ENCODE assay signal across 8 mouse cellular contexts in the genomic region with DNA sequence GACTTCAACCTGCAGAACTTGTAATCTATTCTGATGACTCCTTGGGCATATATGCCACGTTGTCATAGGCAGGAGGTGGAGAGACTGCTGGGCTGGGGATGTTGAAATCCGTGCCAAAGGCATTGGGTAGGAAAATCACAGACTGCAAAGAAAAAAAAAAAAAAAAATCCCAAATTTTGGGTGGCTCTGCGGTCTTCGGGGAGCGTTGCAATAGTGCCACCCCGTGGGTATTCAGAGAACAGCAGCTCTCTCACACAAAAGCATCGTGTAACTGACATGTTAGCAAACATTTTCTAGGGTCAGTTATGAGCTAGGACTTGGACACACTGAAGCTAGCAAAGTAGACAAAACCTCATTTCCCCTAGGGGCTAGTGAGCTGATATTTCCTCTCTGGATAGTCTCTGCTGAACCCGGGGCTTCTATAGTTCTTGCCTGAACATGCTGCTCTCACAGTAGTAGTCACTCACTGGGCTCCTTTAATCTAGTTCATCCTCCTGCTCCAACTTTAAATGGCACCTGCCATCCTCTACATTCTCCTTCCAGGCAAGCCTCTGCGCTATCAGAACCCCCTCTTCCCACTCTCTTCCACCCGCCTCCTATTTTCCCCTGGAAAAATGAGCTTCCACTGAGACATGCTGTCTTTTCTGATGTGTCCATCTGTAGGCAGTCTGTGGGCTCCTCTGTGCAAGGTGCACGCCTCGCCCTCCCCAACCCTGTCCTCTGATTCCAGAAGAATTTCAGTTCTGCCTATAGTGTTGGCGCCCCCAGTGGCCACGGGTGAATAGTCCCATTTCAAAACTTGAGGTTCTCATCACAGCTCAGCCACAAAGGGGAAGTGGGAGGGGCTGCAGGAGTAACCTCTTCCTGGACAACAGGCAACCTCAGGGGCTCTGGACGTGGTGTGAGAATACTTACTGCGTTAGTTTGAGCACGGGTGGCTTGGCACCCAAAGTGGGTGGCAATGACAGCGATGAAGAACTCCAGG. TPM values are rescaled to one million over a fixed set of nuclear protein-coding genes. Genes with fewer than 3 reads are reported as not detected.
DNase-seq lines count a peak whose midpoint lies in the region; ATAC-seq lines count a peak whose summit lies in the region.

No protein-coding gene starts in this region.

- 13% methylated on average over 18 of the region's 18 CpGs for WGBS in hindbrain, embryonic 14.5 days

- no peak overlapping the region for H3K4me3 ChIP-seq in hindbrain, embryonic 14.5 days (replicated peaks; ENCODE audit: low read length)

- ATAC-seq in hindbrain, embryonic 14.5 days (ENCODE audit: low FRiP score), result peak; percentile 22; the same call in 1 of the 2 replicates

- peak; percentile 87 for DNase-seq in NIH3T3 (ENCODE audit: low read depth)
- DNase-seq in cerebellum, postnatal 14 days, result peak; percentile 83 to 92
- DNase-seq in frontal cortex, postnatal 36 days (ENCODE audit: low spot score in 2 of 2), result peak; percentile 63 to 70
- DNase-seq in hindbrain, embryonic 14.5 days (ENCODE audit: low spot score), result peak; percentile 69
- peak; percentile 52 to 79 for DNase-seq in layer of hippocampus, postnatal 25 days (ENCODE audit: extremely low spot score in 1 of 2, low spot score in 1 of 2)
- DNase-seq in lung, postnatal 14 days, result peak; percentile 82
- peak; percentile 63 for DNase-seq in ovary, postnatal 14 days (ENCODE audit: low spot score)
- peak; percentile 87 to 93 for DNase-seq in thymus, postnatal 10 days (ENCODE audit: low spot score in 2 of 2)

- no peaks in the 10 kb centered on the region for H3K4me1 ChIP-seq in hindbrain, embryonic 14.5 days (replicated peaks; ENCODE audit: control insufficient read depth, insufficient read depth, low read length)

- H3K36me3 ChIP-seq in hindbrain, embryonic 14.5 days (replicated peaks; ENCODE audit: control insufficient read depth, insufficient read depth), result no peaks in the 10 kb centered on the region

- H3K9ac ChIP-seq in hindbrain, embryonic 14.5 days, result no peak overlapping the region

- peak overlapping the region; percentile 27; the same call in 1 of the 2 replicates for H3K4me2 ChIP-seq in hindbrain, embryonic 14.5 days (replicated peaks)

- no peaks in the 10 kb centered on the region for H3K9me3 ChIP-seq in hindbrain, embryonic 14.5 days (ENCODE audit: control insufficient read depth, low read length)

- no peaks in the 10 kb centered on the region for H3K27me3 ChIP-seq in hindbrain, embryonic 14.5 days (ENCODE audit: control insufficient read depth, insufficient read depth, low read length)

- H3K27ac ChIP-seq in hindbrain, embryonic 14.5 days, result no peak overlapping the region

RNA-seq across cellular contexts. Expression of a gene that starts 5.0 kb away (rescaled TPM):
- polyA plus RNA-seq in hindbrain, embryonic 14.5 days (2014; fragmentation: Nextera tagmentation; extraction: Ambion mirVana), result not detected in 2 replicates
- total RNA-seq in layer of hippocampus, postnatal 25 days (2021), result not detected

RNA-seq across cellular contexts. Expression of a gene that starts 13.6 kb away (rescaled TPM):
- not detected in 2 replicates for polyA plus RNA-seq in hindbrain, embryonic 14.5 days (2014; fragmentation: Nextera tagmentation; extraction: Ambion mirVana)
- not detected for total RNA-seq in layer of hippocampus, postnatal 25 days (2021)

RNA-seq across cellular contexts. Expression of a gene that starts 30.4 kb away (rescaled TPM):
- 11.6 and 12.8 TPM in 2 replicates for polyA plus RNA-seq in hindbrain, embryonic 14.5 days (2014; fragmentation: Nextera tagmentation; extraction: Ambion mirVana)
- 1 to 10 TPM; 7.8 to 9.4 TPM for total RNA-seq in layer of hippocampus, postnatal 25 days (2021)

RNA-seq across cellular contexts. Expression of a gene that starts 38.4 kb away (rescaled TPM):
- polyA plus RNA-seq in hindbrain, embryonic 14.5 days (2014; fragmentation: Nextera tagmentation; extraction: Ambion mirVana), result not detected in 2 replicates
- not detected for total RNA-seq in layer of hippocampus, postnatal 25 days (2021)

RNA-seq across cellular contexts. Expression of a gene that starts 42.5 kb away (rescaled TPM):
- polyA plus RNA-seq in hindbrain, embryonic 14.5 days (2014; fragmentation: Nextera tagmentation; extraction: Ambion mirVana), result 0.23 and 0.24 TPM in 2 replicates
- under 1 TPM; 0.22 to 0.26 TPM for total RNA-seq in layer of hippocampus, postnatal 25 days (2021)
